Mouse (Mus musculus) WW6 (cell line): ENCODE measurements around the gene Frmd4a.
A peak's percentile ranks its signal among the peaks of the same experiment; 100 is the strongest.
"Not testable (repeated sequence)": the region's sequence is repeated elsewhere in the genome, so short reads cannot be mapped to it uniquely, and the experiment has no call there.

Experiments
- DNase-seq: peaks from one replicate; pipeline ENCODE4 v3.0.0-alpha.2; 2013; ENCODE audit warnings: low read depth, low spot score

Frmd4a gene

GRCm38 (mm10) chr2:4196041-4196440 is 178.5 kb downstream of the Frmd4a start:
- no peak for DNase-seq

GRCm38 (mm10) chr2:4209234-4209633 is 191.7 kb downstream of the Frmd4a start:
- no peak for DNase-seq

GRCm38 (mm10) chr2:4222497-4222828 is 204.9 kb downstream of the Frmd4a start:
- DNase-seq: no peak

- DNase-seq: no peak
Measured at GRCm38 (mm10) chr2:4223316-4223715, 205.8 kb downstream of the Frmd4a start.

GRCm38 (mm10) chr2:4226941-4227558 is 209.5 kb downstream of the Frmd4a start:
- no peak for DNase-seq

- no peak for DNase-seq
Measured at GRCm38 (mm10) chr2:4227563-4227962, 210.0 kb downstream of the Frmd4a start.

GRCm38 (mm10) chr2:4228510-4228909 is 211.0 kb downstream of the Frmd4a start:
- no peak for DNase-seq

- no peak for DNase-seq
Measured at GRCm38 (mm10) chr2:4232335-4232734, 214.8 kb downstream of the Frmd4a start.

GRCm38 (mm10) chr2:4232761-4233322 is 215.3 kb downstream of the Frmd4a start:
- DNase-seq: no peak

- no peak for DNase-seq
Measured at GRCm38 (mm10) chr2:4237686-4238085, 220.2 kb downstream of the Frmd4a start.

GRCm38 (mm10) chr2:4249723-4250122 is 232.2 kb downstream of the Frmd4a start:
- DNase-seq: no peak

GRCm38 (mm10) chr2:4252541-4253291 is 235.2 kb downstream of the Frmd4a start:
- DNase-seq: no peak

GRCm38 (mm10) chr2:4253348-4253747 is 235.8 kb downstream of the Frmd4a start:
- DNase-seq: peak; percentile 13

GRCm38 (mm10) chr2:4254083-4254482 is 236.6 kb downstream of the Frmd4a start:
- DNase-seq: no peak

- DNase-seq: no peak
Measured at GRCm38 (mm10) chr2:4256242-4256641, 238.7 kb downstream of the Frmd4a start.

GRCm38 (mm10) chr2:4257604-4258003 is 240.1 kb downstream of the Frmd4a start:
- no peak for DNase-seq

- not testable (repeated sequence) for DNase-seq
Measured at GRCm38 (mm10) chr2:4258803-4259202, 241.3 kb downstream of the Frmd4a start.

GRCm38 (mm10) chr2:4260324-4261058 is 243.0 kb downstream of the Frmd4a start:
- DNase-seq: no peak

- no peak for DNase-seq
Measured at GRCm38 (mm10) chr2:4262667-4263066, 245.2 kb downstream of the Frmd4a start.

GRCm38 (mm10) chr2:4267377-4267776 is 249.9 kb downstream of the Frmd4a start:
- DNase-seq: no peak

- DNase-seq: no peak
Measured at GRCm38 (mm10) chr2:4282777-4283176, 265.3 kb downstream of the Frmd4a start.

- DNase-seq: no peak
Measured at GRCm38 (mm10) chr2:4285693-4286291, 268.3 kb downstream of the Frmd4a start.
